Mouse (Mus musculus) hematopoietic stem cell, adult 5-6 weeks (primary cell): Measurements from ENCODE around the gene Doc2g. TPM values are rescaled to one million over a fixed set of nuclear protein-coding genes. Genes with fewer than 3 reads are reported as not detected.

Source experiments
- total RNA-seq: library from RNA; stranded (forward); fragments of 172-1452, 232-1000 nt; gene quantifications from 2 replicates; pipeline ENCODE4 v1.2.3, GENCODE M21; 2017

The Doc2g gene
- total RNA-seq, 1 experiment from 2014 or later = 1.5 TPM

Other genes with a start within 250 kb of the Doc2g start
- gene Kmt5b, start 235.9 kb upstream of the Doc2g start, total RNA-seq = 75.8 and 85.8 TPM in 2 replicates
- gene Chka, start 151.5 kb upstream of the Doc2g start, total RNA-seq = 54.7 and 61.2 TPM in 2 replicates
- 110 and 122 TPM in 2 replicates for gene Tcirg1, start 96.2 kb upstream of the Doc2g start, total RNA-seq
- 35.3 and 55.4 TPM in 2 replicates for gene Ndufs8, start 90.5 kb upstream of the Doc2g start, total RNA-seq
- 6.6 and 12.6 TPM in 2 replicates for gene Aldh3b1, start 73.5 kb upstream of the Doc2g start, total RNA-seq
- 79.6 and 90.4 TPM in 2 replicates for gene Unc93b1, start 68.1 kb upstream of the Doc2g start, total RNA-seq
- gene Aldh3b3, start 44.7 kb upstream of the Doc2g start, total RNA-seq = 0.31 TPM in 1 of 2 replicates, not detected in the other
- 0.56 TPM in 1 of 2 replicates, not detected in the other for gene Aldh3b2, start 31.0 kb upstream of the Doc2g start, total RNA-seq
- 6.8 and 8.4 TPM in 2 replicates for gene Acy3, start 16.7 kb upstream of the Doc2g start, total RNA-seq
- gene Tbx10, start 10.6 kb upstream of the Doc2g start, total RNA-seq = not detected in 2 replicates
- gene Nudt8, start 2.7 kb upstream of the Doc2g start, total RNA-seq = 4.5 and 13.5 TPM in 2 replicates
- 1.8 and 2.3 TPM in 2 replicates for gene Gm49405, start 2.7 kb upstream of the Doc2g start, total RNA-seq
- 142 and 166 TPM in 2 replicates for gene Ndufv1, start 9.5 kb downstream of the Doc2g start, total RNA-seq
- 62.7 and 72.5 TPM in 2 replicates for gene Gstp1, start 34.7 kb downstream of the Doc2g start, total RNA-seq
- not detected in 2 replicates for gene Gstp2, start 42.7 kb downstream of the Doc2g start, total RNA-seq
- gene Gstp3, start 56.3 kb downstream of the Doc2g start, total RNA-seq = 1.4 and 13.2 TPM in 2 replicates
- gene Cabp2, start 78.3 kb downstream of the Doc2g start, total RNA-seq = not detected in 2 replicates
- gene Cdk2ap2, start 93.9 kb downstream of the Doc2g start, total RNA-seq = 13.3 and 18.8 TPM in 2 replicates
- gene Pitpnm1, start 96.7 kb downstream of the Doc2g start, total RNA-seq = 20.0 and 22.4 TPM in 2 replicates
- gene Aip, start 122.5 kb downstream of the Doc2g start, total RNA-seq = 60.3 and 78.0 TPM in 2 replicates
- not detected in 2 replicates for gene Gpr152, start 136.5 kb downstream of the Doc2g start, total RNA-seq
- gene Cabp4, start 140.7 kb downstream of the Doc2g start, total RNA-seq = not detected in 2 replicates
- gene Coro1b, start 145.3 kb downstream of the Doc2g start, total RNA-seq = 66.9 and 109 TPM in 2 replicates
- gene Ptprcap, start 150.3 kb downstream of the Doc2g start, total RNA-seq = 229 and 295 TPM in 2 replicates
- 16.2 and 18.8 TPM in 2 replicates for gene Rps6kb2, start 160.0 kb downstream of the Doc2g start, total RNA-seq
- gene Carns1, start 172.2 kb downstream of the Doc2g start, total RNA-seq = 11.2 and 16.2 TPM in 2 replicates
- 59.8 and 70.8 TPM in 2 replicates for gene Tbc1d10c, start 188.0 kb downstream of the Doc2g start, total RNA-seq
- 384 and 392 TPM in 2 replicates for gene Ppp1ca, start 188.8 kb downstream of the Doc2g start, total RNA-seq
- gene Rad9a, start 198.3 kb downstream of the Doc2g start, total RNA-seq = 16.4 and 17.3 TPM in 2 replicates
- gene Clcf1, start 210.9 kb downstream of the Doc2g start, total RNA-seq = 12.8 and 17.3 TPM in 2 replicates
- not detected in 2 replicates for gene AC109138.7, start 211.0 kb downstream of the Doc2g start, total RNA-seq
- 61.0 and 88.8 TPM in 2 replicates for gene Pold4, start 228.6 kb downstream of the Doc2g start, total RNA-seq